Mouse (Mus musculus) fibroblast of lung, adult 2 months (primary cell): ENCODE data around the gene Itpkc.

Source experiments
- DNase-seq: peaks from one replicate; pipeline ENCODE4 v3.0.0-alpha.2; 2011; ENCODE audit warnings: low read depth

Gene Itpkc

GRCm38 (mm10) chr7:27237527-27237926, 9.1 kb upstream of the Itpkc start:
- no peak for DNase-seq

- DNase-seq, result no peak
Observed at GRCm38 (mm10) chr7:27235726-27236125, 7.3 kb upstream of the Itpkc start.

- no peak for DNase-seq
Observed at GRCm38 (mm10) chr7:27233300-27233699, 4.8 kb upstream of the Itpkc start.

- DNase-seq, result peak; percentile 98
Observed at GRCm38 (mm10) chr7:27232781-27233281, 4.4 kb upstream of the Itpkc start, which contains the start of gene Coq8b. TSS of gene Coq8b (plus strand) at chr7:27233023.

- DNase-seq, result peak; percentile 99
Observed at GRCm38 (mm10) chr7:27231693-27232331, 3.4 kb upstream of the Itpkc start.

GRCm38 (mm10) chr7:27230781-27231180, 2.3 kb upstream of the Itpkc start:
- DNase-seq, result no peak

- DNase-seq, result no peak
Observed at GRCm38 (mm10) chr7:27228865-27229264, 404 bp upstream of the Itpkc start.

GRCm38 (mm10) chr7:27227676-27228075, 785 bp downstream of the Itpkc start:
- no peak for DNase-seq

- DNase-seq, result no peak
Observed at GRCm38 (mm10) chr7:27227276-27227675, 1.2 kb downstream of the Itpkc start.

- DNase-seq, result peak; percentile 60
Observed at GRCm38 (mm10) chr7:27224877-27225575, 3.4 kb downstream of the Itpkc start.

- no peak for DNase-seq
Observed at GRCm38 (mm10) chr7:27222538-27222937, 5.9 kb downstream of the Itpkc start.

GRCm38 (mm10) chr7:27221939-27222338, 6.5 kb downstream of the Itpkc start:
- no peak for DNase-seq

- no peak for DNase-seq
Observed at GRCm38 (mm10) chr7:27219937-27220336, 8.5 kb downstream of the Itpkc start.

- DNase-seq, result peak; percentile 20
Observed at GRCm38 (mm10) chr7:27218586-27218985, 9.9 kb downstream of the Itpkc start.

- DNase-seq, result no peak
Observed at GRCm38 (mm10) chr7:27212626-27213025, 15.8 kb downstream of the Itpkc start.

GRCm38 (mm10) chr7:27203730-27204449, 24.6 kb downstream of the Itpkc start:
- no peak for DNase-seq

GRCm38 (mm10) chr7:27198779-27199178, 29.7 kb downstream of the Itpkc start:
- no peak for DNase-seq

- DNase-seq, result no peak
Observed at GRCm38 (mm10) chr7:27198355-27198754, 30.1 kb downstream of the Itpkc start.

- DNase-seq, result no peak
Observed at GRCm38 (mm10) chr7:27197634-27198033, 30.8 kb downstream of the Itpkc start.

- no peak for DNase-seq
Observed at GRCm38 (mm10) chr7:27197136-27197535, 31.3 kb downstream of the Itpkc start.

- DNase-seq, result peak; percentile 99
Observed at GRCm38 (mm10) chr7:27195681-27196611, 32.5 kb downstream of the Itpkc start, which contains the start of the genes BC024978 and Snrpa. TSS of gene BC024978 (plus strand) at chr7:27195781. TSS of gene Snrpa (minus strand) at chr7:27196271.
